Mouse (Mus musculus): ENCODE measurements at regions not wholly inside any gene's neighbourhood (a gene's known extent, or its start where the extent isn't known, plus 50 kb on each side); places are given as distances from the start of the nearest gene placed in this dataset.

- DNase-seq = no peak
Measured at GRCm38 (mm10) chr13:83882839-83883238, 339.3 kb upstream of the Tmem161b start.

GRCm38 (mm10) chr13:83883821-83884220 lies 338.3 kb upstream of the Tmem161b start:
- no peak for DNase-seq

- DNase-seq = no peak
Measured at GRCm38 (mm10) chr13:83884226-83884625, 337.9 kb upstream of the Tmem161b start.

- DNase-seq = no peak
Measured at GRCm38 (mm10) chr13:83884766-83885543, 337.1 kb upstream of the Tmem161b start.

GRCm38 (mm10) chr13:83885729-83886128 lies 336.4 kb upstream of the Tmem161b start:
- no peak for DNase-seq

- no peak for DNase-seq
Measured at GRCm38 (mm10) chr13:83914697-83915096, 307.4 kb upstream of the Tmem161b start.

- DNase-seq = no peak
Measured at GRCm38 (mm10) chr13:83932761-83933160, 289.3 kb upstream of the Tmem161b start.

GRCm38 (mm10) chr13:83946495-83946894 lies 275.6 kb upstream of the Tmem161b start:
- DNase-seq = no peak

GRCm38 (mm10) chr13:83951163-83951562 lies 270.9 kb upstream of the Tmem161b start:
- DNase-seq = no peak

- DNase-seq = no peak
Measured at GRCm38 (mm10) chr13:83951808-83952207, 270.3 kb upstream of the Tmem161b start.

GRCm38 (mm10) chr13:83952353-83952752 lies 269.7 kb upstream of the Tmem161b start:
- DNase-seq = no peak

- DNase-seq = no peak
Measured at GRCm38 (mm10) chr13:83952862-83953261, 269.2 kb upstream of the Tmem161b start.

- DNase-seq = no peak
Measured at GRCm38 (mm10) chr13:83955701-83956100, 266.4 kb upstream of the Tmem161b start.

GRCm38 (mm10) chr13:83978541-83978940 lies 243.6 kb upstream of the Tmem161b start:
- no peak for DNase-seq

GRCm38 (mm10) chr13:83979535-83979934 lies 242.6 kb upstream of the Tmem161b start:
- DNase-seq = no peak

- DNase-seq = no peak
Measured at GRCm38 (mm10) chr13:83984651-83985331, 237.3 kb upstream of the Tmem161b start.

GRCm38 (mm10) chr13:83987746-83988423 lies 234.2 kb upstream of the Tmem161b start:
- DNase-seq = no peak

- DNase-seq = no peak
Measured at GRCm38 (mm10) chr13:83988517-83988916, 233.6 kb upstream of the Tmem161b start.

GRCm38 (mm10) chr13:83997599-83998369 lies 224.3 kb upstream of the Tmem161b start:
- DNase-seq = no peak

- DNase-seq = no peak
Measured at GRCm38 (mm10) chr13:84021771-84022170, 200.3 kb upstream of the Tmem161b start.

GRCm38 (mm10) chr13:84023021-84023420 lies 199.1 kb upstream of the Tmem161b start:
- no peak for DNase-seq

- DNase-seq = no peak
Measured at GRCm38 (mm10) chr13:84023637-84024036, 198.5 kb upstream of the Tmem161b start.

- DNase-seq = no peak
Measured at GRCm38 (mm10) chr13:84025348-84025747, 196.7 kb upstream of the Tmem161b start.

Data from lung, postnatal 10 days (tissue).